Mouse (Mus musculus) C2C12 (cell line): Measurements from ENCODE around the gene Actbl2.

Source experiments
- CTCF ChIP-seq: IDR thresholded peaks from one replicate; pipeline ENCODE4 v1.5.1; 2011; ENCODE audit not compliant: control insufficient read depth, insufficient read depth, insufficient read length
- FOSL1 ChIP-seq: IDR thresholded peaks from one replicate; pipeline ENCODE4 v1.8.0; 2011; ENCODE audit warnings: mild to moderate bottlenecking, low read length; ENCODE audit not compliant: poor library complexity, insufficient read depth, severe bottlenecking
- MAX ChIP-seq: IDR thresholded peaks from one replicate; pipeline ENCODE4 v1.6.1; 2011; ENCODE audit warnings: mild to moderate bottlenecking, control low read depth
- MYOD1 ChIP-seq: IDR thresholded peaks from one replicate; pipeline ENCODE4 v1.6.1; 2011; ENCODE audit warnings: low read depth; ENCODE audit not compliant: control insufficient read depth, insufficient read length
- MYOG ChIP-seq: IDR thresholded peaks from one replicate; pipeline ENCODE4 v1.6.1; 2011; ENCODE audit not compliant: control insufficient read depth, insufficient read length; ENCODE audit errors: extremely low read depth

- no peak for TF ChIP-seq CTCF
- no peak for TF ChIP-seq MYOG
- peak; percentile 94 for TF ChIP-seq MYOD1
- no peak for TF ChIP-seq MAX
- TF ChIP-seq FOSL1: peak; percentile 75
Measured at GRCm38 (mm10) chr13:111233356-111233755, 21.5 kb upstream of the Actbl2 start.
